Mouse (Mus musculus) embryonic facial prominence, embryonic 12.5 days (tissue): ENCODE data around the gene Spdye4b. TPM values are rescaled to one million over a fixed set of nuclear protein-coding genes. Genes with fewer than 3 reads are reported as not detected.
A peak's percentile ranks its signal among the peaks of the same experiment; 100 is the strongest.

Source experiments
- ATAC-seq: fragments of 200-750 bp; cut with Nextera tagmentation; 2 replicates; pipeline ENCODE4 v1.8.0; 2017; ENCODE audit not compliant: insufficient number of reproducible peaks, insufficient read depth, low FRiP score, low TSS enrichment
- H3K27ac ChIP-seq: fragments of 300-500 bp; sonication (generic); 2 replicates; pipeline ENCODE4 v1.5.1; 2016; ENCODE audit warnings: mild to moderate bottlenecking
- H3K27me3 ChIP-seq: fragments of 300-500 bp; sonication (generic); 2 replicates; pipeline ENCODE4 v1.6.1; 2016; ENCODE audit warnings: mild to moderate bottlenecking, moderate library complexity
- H3K36me3 ChIP-seq: fragments of 300-500 bp; sonication (generic); 2 replicates; pipeline ENCODE4 v1.6.1; 2016; ENCODE audit warnings: mild to moderate bottlenecking
- H3K4me1 ChIP-seq: fragments of 300-500 bp; sonication (generic); 2 replicates; pipeline ENCODE4 v1.6.1; 2016
- H3K4me2 ChIP-seq: fragments of 300-500 bp; sonication (generic); replicated peaks from 2 replicates; pipeline ENCODE4 v1.6.1; 2016; ENCODE audit warnings: mild to moderate bottlenecking, moderate library complexity
- H3K4me3 ChIP-seq: fragments of 300-500 bp; sonication (generic); 2 replicates; pipeline ENCODE4 v1.5.1; 2016; ENCODE audit warnings: mild to moderate bottlenecking
- H3K9ac ChIP-seq: fragments of 300-500 bp; sonication (generic); 2 replicates; pipeline ENCODE4 v1.6.1; 2016; ENCODE audit warnings: mild to moderate bottlenecking, moderate library complexity
- H3K9me3 ChIP-seq: fragments of 300-500 bp; sonication (generic); 2 replicates; pipeline ENCODE4 v1.6.1; 2016; ENCODE audit warnings: mild to moderate bottlenecking, moderate library complexity
- WGBS: fragments of 180-500 bp; shearing (Covaris S2); methylation state at CpG from one replicate; pipeline ENCODE4 v1.1.7; 2016; 5-methylcytosine and 5-hydroxymethylcytosine counted together
- polyA plus RNA-seq: library from polyadenylated mRNA; unstranded; fragments of >200 nt; fragmentation: Nextera tagmentation; extraction: Ambion mirVana; gene quantifications from 2 replicates; pipeline ENCODE4 v1.2.1, GENCODE M21; 2016

The Spdye4b gene
- polyA plus RNA-seq, 1 experiment from 2014 or later = not detected

GRCm38 (mm10) chr5:143222287-143222686 lies 41.5 kb downstream of the Spdye4b start:
- Histone ChIP-seq H3K36me3 (no peaks in the 10 kb centered on the region), H3K27me3 (no peaks in the 10 kb centered on the region), H3K4me2 (no peak overlapping the region), H3K9ac (no peak overlapping the region), H3K4me3 (no peak overlapping the region), H3K27ac (no peak overlapping the region), H3K4me1 (no peaks in the 10 kb centered on the region), H3K9me3 (no peaks in the 10 kb centered on the region)
- ATAC-seq = no peak
- 77% methylated on average over 1 of the region's 1 CpGs for WGBS

DNA sequence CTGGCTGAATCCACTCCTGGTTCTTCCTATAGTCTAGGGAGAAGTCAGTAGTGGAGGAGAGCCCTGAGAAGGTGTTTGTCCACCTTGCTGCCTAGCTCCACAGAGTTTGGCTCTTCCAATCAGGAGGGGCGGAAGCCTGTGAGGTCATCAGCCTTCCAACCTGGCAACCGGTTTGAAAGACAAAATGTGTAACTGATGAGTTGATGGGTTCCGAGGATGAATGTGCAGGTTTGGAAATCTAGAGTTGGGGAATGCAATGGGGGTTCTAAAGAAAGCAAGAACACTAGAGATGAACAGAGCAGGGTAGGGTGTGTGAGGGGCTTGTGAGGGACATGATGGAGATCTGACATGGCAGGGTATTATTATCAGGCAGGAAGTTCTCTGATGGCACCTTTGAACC lies 46.0 kb downstream of the Spdye4b start, which contains the start of gene Spdye4a:
TSS of gene Spdye4a (minus strand) at position 101 of the 400 bp plus-strand sequence.
- 83% methylated on average over 3 of the region's 3 CpGs for WGBS
- H3K36me3 ChIP-seq = no peaks in the 10 kb centered on the region
- no peak within 1 kb of the TSS for H3K27ac ChIP-seq
- H3K4me1 ChIP-seq = no peaks in the 10 kb centered on the region
- no peak within 1 kb of the TSS for H3K9ac ChIP-seq
- H3K4me3 ChIP-seq = no peak within 1 kb of the TSS
- no peak within 1 kb of the TSS for H3K4me2 ChIP-seq
- no peaks in the 10 kb centered on the region; the same call in 1 of the 2 replicates for H3K9me3 ChIP-seq
- H3K27me3 ChIP-seq = no peaks in the 10 kb centered on the region
- no peak for ATAC-seq

DNA sequence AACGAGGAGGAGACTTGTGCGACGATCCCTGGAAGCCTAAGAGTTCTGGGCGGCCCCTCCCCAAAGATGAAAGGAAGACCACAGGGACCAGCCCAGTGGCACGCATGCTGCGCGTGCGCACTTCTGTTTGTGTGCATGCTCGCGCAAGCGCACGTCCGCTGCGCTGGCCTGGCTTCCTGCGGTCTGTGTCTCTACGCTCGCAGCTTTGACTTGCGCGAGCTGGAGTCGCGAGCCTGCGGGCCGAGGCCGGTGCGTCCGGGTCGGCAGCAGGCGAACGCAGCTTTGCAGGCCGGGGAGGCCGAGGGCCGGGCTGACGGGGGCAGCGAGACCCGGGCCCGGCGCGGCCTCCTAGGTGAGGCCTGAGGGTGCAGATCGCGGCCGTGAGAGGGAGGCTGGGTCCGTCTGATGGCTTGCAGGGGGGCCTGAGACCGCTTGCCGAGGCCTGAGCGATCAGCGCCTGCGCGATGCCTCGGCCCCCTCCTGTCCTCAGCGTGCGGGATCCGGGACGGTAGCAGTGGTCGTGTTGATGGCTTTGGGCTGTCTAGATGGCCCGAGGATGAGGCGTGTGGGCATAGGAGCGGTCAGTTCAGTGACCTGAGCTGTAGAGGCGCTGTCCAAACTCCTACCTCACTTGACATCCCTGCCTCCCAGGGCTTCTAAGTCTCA lies 54.3 kb downstream of the Spdye4b start, which contains the start of gene Zfp12:
TSS of gene Zfp12 (plus strand) at position 136 of the 666 bp plus-strand sequence.
- ATAC-seq = peak; percentile 97
- peak within 1 kb of the TSS; percentile 79 for H3K4me2 ChIP-seq
- under 1% methylated on average over 58 of the region's 58 CpGs for WGBS
- peaks cover 11% of the 10 kb centered on the region for H3K4me1 ChIP-seq
- peak within 1 kb of the TSS; percentile 88 for H3K9ac ChIP-seq
- peak within 1 kb of the TSS; percentile 97 for H3K27ac ChIP-seq
- peak within 1 kb of the TSS; percentile 75 for H3K4me3 ChIP-seq
- no peaks in the 10 kb centered on the region for H3K9me3 ChIP-seq
- H3K36me3 ChIP-seq = peaks cover 32% of the 10 kb centered on the region
- H3K27me3 ChIP-seq = no peaks in the 10 kb centered on the region

DNA sequence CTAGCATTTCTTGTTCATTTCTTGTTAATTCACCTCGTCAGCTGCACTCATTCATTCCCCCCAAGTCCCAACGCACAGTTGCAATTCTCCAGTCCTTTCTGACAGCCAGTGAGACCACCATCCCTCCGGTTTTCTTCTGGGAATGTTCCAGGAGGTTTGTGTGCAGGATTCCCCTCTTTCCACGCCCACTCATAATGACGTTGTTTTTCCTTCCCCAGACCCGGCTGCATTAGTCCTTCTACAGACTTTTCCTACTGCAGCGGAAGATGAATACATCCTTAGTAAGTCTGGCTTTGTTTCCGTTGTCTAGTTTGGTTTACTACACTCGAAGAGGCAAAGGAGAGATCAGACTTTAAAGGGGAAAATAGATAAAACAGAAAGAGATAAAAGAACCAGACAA lies 55.2 kb downstream of the Spdye4b start:
- Histone ChIP-seq H3K9ac (peak overlapping the region; percentile 88), H3K4me2 (peak overlapping the region; percentile 79), H3K27me3 (no peaks in the 10 kb centered on the region), H3K4me1 (peaks cover 11% of the 10 kb centered on the region), H3K9me3 (no peaks in the 10 kb centered on the region), H3K27ac (no peak overlapping the region), H3K4me3 (peak overlapping the region; percentile 75), H3K36me3 (peaks cover 40% of the 10 kb centered on the region)
- ATAC-seq = no peak
- WGBS = 44% methylated on average over 9 of the region's 9 CpGs

GRCm38 (mm10) chr5:143244926-143245325 lies 64.1 kb downstream of the Spdye4b start:
- 0 out of 2 replicates have a peak, but pooled peaks cover 3% of the 10 kb centered on the region for H3K27me3 ChIP-seq
- peaks cover 86% of the 10 kb centered on the region for H3K36me3 ChIP-seq
- H3K4me2 ChIP-seq = no peak overlapping the region
- no peak overlapping the region for H3K9ac ChIP-seq
- ATAC-seq = no peak
- no peak overlapping the region for H3K4me3 ChIP-seq
- 96% methylated on average over 26 of the region's 26 CpGs for WGBS
- H3K27ac ChIP-seq = no peak overlapping the region
- no peaks in the 10 kb centered on the region for H3K4me1 ChIP-seq
- H3K9me3 ChIP-seq = no peaks in the 10 kb centered on the region

DNA sequence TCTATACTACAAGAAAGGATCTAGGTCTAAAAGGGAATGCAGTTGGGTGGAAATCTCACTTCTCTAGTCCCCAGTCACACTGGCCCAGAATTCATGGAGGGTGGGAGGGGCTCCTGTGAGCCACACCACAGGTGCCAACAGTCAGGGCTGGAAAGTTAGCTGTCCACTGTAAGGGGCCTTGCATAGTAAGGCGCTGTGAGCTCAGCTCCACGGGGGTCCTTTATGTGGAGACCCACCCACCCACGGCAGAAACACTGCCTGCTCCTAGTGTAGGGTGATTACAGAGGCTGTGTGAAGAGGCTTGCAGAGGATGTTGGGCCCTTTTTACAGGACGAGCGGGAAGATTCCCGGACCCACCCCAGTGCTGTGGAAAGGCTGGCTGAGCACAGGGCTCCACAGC lies 71.2 kb downstream of the Spdye4b start:
- H3K4me2 ChIP-seq = no peak overlapping the region
- peaks cover 20% of the 10 kb centered on the region for H3K4me1 ChIP-seq
- H3K27me3 ChIP-seq = peaks cover 64% of the 10 kb centered on the region
- ATAC-seq = no peak
- no peak overlapping the region for H3K27ac ChIP-seq
- peaks cover 44% of the 10 kb centered on the region for H3K36me3 ChIP-seq
- no peak overlapping the region for H3K9ac ChIP-seq
- WGBS = 50% methylated on average over 6 of the region's 6 CpGs
- H3K4me3 ChIP-seq = no peak overlapping the region
- H3K9me3 ChIP-seq = 0 out of 2 replicates have a peak, but pooled peaks cover 2% of the 10 kb centered on the region

- Histone ChIP-seq H3K27ac (no peak overlapping the region), H3K9me3 (0 out of 2 replicates have a peak, but pooled peaks cover 2% of the 10 kb centered on the region), H3K4me2 (peak overlapping the region; percentile 76), H3K9ac (no peak overlapping the region), H3K4me3 (peak overlapping the region; percentile 42), H3K4me1 (peaks cover 20% of the 10 kb centered on the region), H3K27me3 (peaks cover 72% of the 10 kb centered on the region), H3K36me3 (peaks cover 43% of the 10 kb centered on the region)
- ATAC-seq = no peak
- 17% methylated on average over 18 of the region's 18 CpGs for WGBS
Observed at GRCm38 (mm10) chr5:143252791-143253185, 72.0 kb downstream of the Spdye4b start.

- Histone ChIP-seq H3K36me3 (peaks cover 38% of the 10 kb centered on the region), H3K4me2 (peak overlapping the region; percentile 76), H3K4me1 (peaks cover 20% of the 10 kb centered on the region), H3K27ac (no peak overlapping the region), H3K4me3 (peak overlapping the region; percentile 42), H3K9me3 (0 out of 2 replicates have a peak, but pooled peaks cover 2% of the 10 kb centered on the region), H3K9ac (peak overlapping the region; percentile 46), H3K27me3 (peaks cover 77% of the 10 kb centered on the region)
- WGBS = 1% methylated on average over 97 of the region's 103 CpGs
- no peak for ATAC-seq
Observed at GRCm38 (mm10) chr5:143253186-143253880, 72.5 kb downstream of the Spdye4b start.

DNA sequence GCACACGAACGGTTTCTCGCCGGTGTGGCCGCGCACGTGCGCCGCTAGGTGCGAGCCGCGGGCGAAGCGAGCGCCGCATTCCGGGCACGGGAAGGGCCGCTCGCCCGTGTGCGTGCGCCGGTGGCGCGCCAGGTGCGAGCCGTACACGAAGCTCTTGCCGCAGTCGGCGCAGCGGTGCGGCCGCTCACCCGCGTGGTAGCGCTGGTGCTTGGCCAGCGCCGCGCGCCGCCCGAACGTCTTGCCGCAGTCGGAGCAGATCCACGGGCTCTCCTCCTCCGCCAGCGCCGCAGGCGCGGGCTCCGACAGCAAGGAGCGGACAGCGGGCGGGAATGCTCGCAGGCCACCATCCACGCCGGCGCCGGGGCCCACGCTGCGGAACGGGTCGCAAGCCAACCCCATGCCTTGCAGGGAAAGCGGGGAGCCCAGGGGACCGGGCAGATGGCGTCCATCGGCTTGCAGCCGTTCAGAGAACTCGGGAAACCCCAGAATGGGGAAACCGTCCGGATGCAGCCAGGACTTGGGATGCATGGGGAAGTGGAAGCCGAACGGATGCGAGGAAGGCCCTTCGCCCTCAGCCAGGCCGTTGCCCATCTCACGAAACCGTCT lies 73.2 kb downstream of the Spdye4b start:
- Histone ChIP-seq H3K36me3 (peaks cover 36% of the 10 kb centered on the region), H3K4me2 (peak overlapping the region; percentile 76), H3K27ac (no peak overlapping the region), H3K9ac (peak overlapping the region; percentile 46), H3K4me1 (peaks cover 20% of the 10 kb centered on the region), H3K27me3 (peaks cover 83% of the 10 kb centered on the region), H3K4me3 (peak overlapping the region; percentile 42), H3K9me3 (0 out of 2 replicates have a peak, but pooled peaks cover 2% of the 10 kb centered on the region)
- ATAC-seq = 0 out of 2 replicates have a peak, but pooled peaks have one; percentile 22
- WGBS = 3% methylated on average over 80 of the region's 81 CpGs
